Comparison of ENCODE assay signal across 8 mouse cellular contexts in genomic region chr11:101552476-101553300, GRCm38 (mm10). TPM values are rescaled to one million over a fixed set of nuclear protein-coding genes. Genes with fewer than 3 reads are reported as not detected.
DNase-seq lines count a peak whose midpoint lies in the region; ATAC-seq and TF ChIP-seq lines count a peak whose summit lies in the region.

No protein-coding gene starts in this region.

- peaks cover 63% of the 10 kb centered on the region for H3K36me3 ChIP-seq in erythroblast, embryonic 14.5 days (ENCODE audit: control insufficient read depth)
- peaks cover 32% of the 10 kb centered on the region for H3K36me3 ChIP-seq in heart, embryonic 12.5 days
- H3K36me3 ChIP-seq in kidney, postnatal 0 days (ENCODE audit: insufficient read depth, low read length): 0 out of 2 replicates have a peak, but pooled peaks cover 5% of the 10 kb centered on the region
- H3K36me3 ChIP-seq in liver, embryonic 11.5 days (ENCODE audit: control insufficient read depth, insufficient read depth, low read length): peaks cover 12% of the 10 kb centered on the region; the same call in 1 of the 2 replicates
- peaks cover 12% of the 10 kb centered on the region; the same call in 1 of the 2 replicates for H3K36me3 ChIP-seq in stomach, postnatal 0 days (ENCODE audit: control insufficient read depth, insufficient read depth, low read length)

- TF ChIP-seq CTCF in brain, embryonic 14.5 days (IDR thresholded peaks at IDR 0.05; ENCODE audit: borderline replicate concordance, extremely low read depth, insufficient read depth, insufficient read length): no peak
- TF ChIP-seq CTCF in kidney, postnatal 0 days (IDR thresholded peaks at IDR 0.05; ENCODE audit: low read depth): peak; percentile 57
- TF ChIP-seq CTCF in stomach, postnatal 0 days (IDR thresholded peaks at IDR 0.05; ENCODE audit: low read depth): peak; percentile 59

- ATAC-seq in heart, embryonic 12.5 days (ENCODE audit: insufficient number of reproducible peaks, low FRiP score): peak; percentile 97
- peak; percentile 97 for ATAC-seq in kidney, postnatal 0 days (replicated peaks; ENCODE audit: low FRiP score, low read depth)
- ATAC-seq in liver, embryonic 11.5 days (replicated peaks; ENCODE audit: low FRiP score): peak; percentile 94
- peak; percentile 97 for ATAC-seq in stomach, postnatal 0 days (ENCODE audit: low FRiP score, low TSS enrichment)

- H3K27ac ChIP-seq in heart, embryonic 12.5 days (ENCODE audit: poor library complexity, severe bottlenecking): peak overlapping the region; percentile 94
- peak overlapping the region; percentile 97 for H3K27ac ChIP-seq in kidney, postnatal 0 days
- peak overlapping the region; percentile 83 for H3K27ac ChIP-seq in liver, embryonic 11.5 days (ENCODE audit: low read depth, low read length)
- peak overlapping the region; percentile 98 for H3K27ac ChIP-seq in stomach, postnatal 0 days (replicated peaks)

- peak overlapping the region; percentile 91 for H3K9ac ChIP-seq in heart, embryonic 12.5 days
- peak overlapping the region; percentile 81 for H3K9ac ChIP-seq in kidney, postnatal 0 days (ENCODE audit: low read depth, low read length)
- peak overlapping the region; percentile 82 for H3K9ac ChIP-seq in liver, embryonic 11.5 days (ENCODE audit: low read depth, low read length)
- peak overlapping the region; percentile 94 for H3K9ac ChIP-seq in stomach, postnatal 0 days (ENCODE audit: low read length)

- H3K4me2 ChIP-seq in heart, embryonic 12.5 days: peak overlapping the region; percentile 71
- peak overlapping the region; percentile 67 for H3K4me2 ChIP-seq in kidney, postnatal 0 days (ENCODE audit: low read length)
- peak overlapping the region; percentile 82 for H3K4me2 ChIP-seq in liver, embryonic 11.5 days
- H3K4me2 ChIP-seq in stomach, postnatal 0 days (replicated peaks; ENCODE audit: low read depth): peak overlapping the region; percentile 72

- H3K4me3 ChIP-seq in erythroblast, embryonic 14.5 days (replicated peaks): peak overlapping the region; percentile 73
- H3K4me3 ChIP-seq in heart, embryonic 12.5 days: peak overlapping the region; percentile 94
- H3K4me3 ChIP-seq in kidney, postnatal 0 days (replicated peaks; ENCODE audit: low read depth, low read length): peak overlapping the region; percentile 77
- H3K4me3 ChIP-seq in liver, embryonic 11.5 days (ENCODE audit: low read depth, low read length): peak overlapping the region; percentile 72
- peak overlapping the region; percentile 84 for H3K4me3 ChIP-seq in stomach, postnatal 0 days (ENCODE audit: low read depth, low read length)

- under 1% methylated on average over 37 of the region's 37 CpGs for WGBS in heart, embryonic 12.5 days
- WGBS in kidney, postnatal 0 days: under 1% methylated on average over 37 of the region's 37 CpGs
- WGBS in liver, embryonic 11.5 days: under 1% methylated on average over 37 of the region's 37 CpGs
- under 1% methylated on average over 37 of the region's 37 CpGs for WGBS in stomach, postnatal 0 days

- no peak for TF ChIP-seq EP300 in stomach, postnatal 0 days (optimal IDR thresholded peaks at IDR 0.05)

- no peaks in the 10 kb centered on the region for H3K9me3 ChIP-seq in erythroblast, embryonic 14.5 days (ENCODE audit: control insufficient read depth, low read length)
- no peaks in the 10 kb centered on the region for H3K9me3 ChIP-seq in heart, embryonic 12.5 days (replicated peaks)
- no peaks in the 10 kb centered on the region for H3K9me3 ChIP-seq in kidney, postnatal 0 days (replicated peaks; ENCODE audit: low read length)
- H3K9me3 ChIP-seq in liver, embryonic 11.5 days (ENCODE audit: control insufficient read depth, low read length): no peaks in the 10 kb centered on the region
- no peaks in the 10 kb centered on the region for H3K9me3 ChIP-seq in stomach, postnatal 0 days (ENCODE audit: control insufficient read depth, low read length)

- peak; percentile 34; the same call in 1 of the 2 replicates for TF ChIP-seq POLR2A in brain, embryonic 14.5 days (IDR thresholded peaks at IDR 0.05; ENCODE audit: borderline replicate concordance, extremely low read depth, insufficient read depth, insufficient read length, poor library complexity, severe bottlenecking)

- no peaks in the 10 kb centered on the region for H3K27me3 ChIP-seq in erythroblast, embryonic 14.5 days (ENCODE audit: control insufficient read depth)
- H3K27me3 ChIP-seq in heart, embryonic 12.5 days (replicated peaks): no peaks in the 10 kb centered on the region
- H3K27me3 ChIP-seq in kidney, postnatal 0 days (ENCODE audit: insufficient read depth, low read length): no peaks in the 10 kb centered on the region
- no peaks in the 10 kb centered on the region for H3K27me3 ChIP-seq in liver, embryonic 11.5 days (replicated peaks; ENCODE audit: control insufficient read depth, insufficient read depth, low read length)
- H3K27me3 ChIP-seq in stomach, postnatal 0 days (ENCODE audit: control insufficient read depth, insufficient read depth, low read length): no peaks in the 10 kb centered on the region

- peak; percentile 99 for DNase-seq in CD4-positive helper T cell, adult 2 months (ENCODE audit: low read depth, low spot score)
- DNase-seq in brain, embryonic 14.5 days (ENCODE audit: low read depth): peak; percentile 100
- DNase-seq in kidney, postnatal 0 days (ENCODE audit: low spot score): peak; percentile 100
- peak; percentile 93 for DNase-seq in liver, embryonic 11.5 days (ENCODE audit: low spot score)
- DNase-seq in naive thymus-derived CD4-positive, alpha-beta T cell, adult 2 months (ENCODE audit: low read depth): peak; percentile 98
- DNase-seq in stomach, postnatal 0 days (ENCODE audit: low spot score): peak; percentile 97

- peaks cover 47% of the 10 kb centered on the region for H3K4me1 ChIP-seq in erythroblast, embryonic 14.5 days (ENCODE audit: control insufficient read depth)
- H3K4me1 ChIP-seq in heart, embryonic 12.5 days (replicated peaks): peaks cover 18% of the 10 kb centered on the region
- peaks cover 16% of the 10 kb centered on the region for H3K4me1 ChIP-seq in kidney, postnatal 0 days (replicated peaks; ENCODE audit: insufficient read depth, low read length)
- peaks cover 12% of the 10 kb centered on the region for H3K4me1 ChIP-seq in liver, embryonic 11.5 days (replicated peaks; ENCODE audit: control insufficient read depth, insufficient read depth, low read length)
- peaks cover 3% of the 10 kb centered on the region; the same call in 1 of the 2 replicates for H3K4me1 ChIP-seq in stomach, postnatal 0 days (replicated peaks; ENCODE audit: control insufficient read depth, insufficient read depth)

RNA-seq across cellular contexts. Expression of gene Nbr1, which starts 0.7 kb away (rescaled TPM):
- 118 and 119 TPM in 2 replicates for polyA plus RNA-seq in brain, embryonic 14.5 days (2012; rRNA removed)
- 2.0 and 5.3 TPM in 2 replicates for polyA plus RNA-seq in erythroblast, embryonic 14.5 days (2012)
- polyA plus RNA-seq in heart, embryonic 12.5 days (2016; fragmentation: Nextera tagmentation; extraction: Ambion mirVana): 77.7 and 78.7 TPM in 2 replicates
- polyA plus RNA-seq in kidney, postnatal 0 days (2015; fragmentation: Nextera tagmentation; extraction: Ambion mirVana): 62.6 and 63.3 TPM in 2 replicates
- 52.7 and 55.7 TPM in 2 replicates for polyA plus RNA-seq in liver, embryonic 11.5 days (2014; fragmentation: Nextera tagmentation; extraction: Ambion mirVana)
- 34.5 TPM in 2 replicates for polyA plus RNA-seq in stomach, postnatal 0 days (2015; fragmentation: Nextera tagmentation; extraction: Ambion mirVana)

RNA-seq across cellular contexts. Expression of gene Brca1, which starts 0.9 kb away (rescaled TPM):
- 4.1 and 5.5 TPM in 2 replicates for polyA plus RNA-seq in brain, embryonic 14.5 days (2012; rRNA removed)
- 0.40 and 0.44 TPM in 2 replicates for polyA plus RNA-seq in erythroblast, embryonic 14.5 days (2012)
- polyA plus RNA-seq in heart, embryonic 12.5 days (2016; fragmentation: Nextera tagmentation; extraction: Ambion mirVana): 10.4 and 13.3 TPM in 2 replicates
- polyA plus RNA-seq in kidney, postnatal 0 days (2015; fragmentation: Nextera tagmentation; extraction: Ambion mirVana): 4.2 and 6.3 TPM in 2 replicates
- polyA plus RNA-seq in liver, embryonic 11.5 days (2014; fragmentation: Nextera tagmentation; extraction: Ambion mirVana): 19.6 and 22.1 TPM in 2 replicates
- 1.1 and 2.5 TPM in 2 replicates for polyA plus RNA-seq in stomach, postnatal 0 days (2015; fragmentation: Nextera tagmentation; extraction: Ambion mirVana)

RNA-seq across cellular contexts. Expression of gene Tmem106a, which starts 29.4 kb away (rescaled TPM):
- polyA plus RNA-seq in brain, embryonic 14.5 days (2012; rRNA removed): 3.6 and 5.3 TPM in 2 replicates
- 0.05 TPM in 1 of 2 replicates, not detected in the other for polyA plus RNA-seq in erythroblast, embryonic 14.5 days (2012)
- polyA plus RNA-seq in heart, embryonic 12.5 days (2016; fragmentation: Nextera tagmentation; extraction: Ambion mirVana): 4.0 and 4.5 TPM in 2 replicates
- 19.4 and 20.9 TPM in 2 replicates for polyA plus RNA-seq in kidney, postnatal 0 days (2015; fragmentation: Nextera tagmentation; extraction: Ambion mirVana)
- polyA plus RNA-seq in liver, embryonic 11.5 days (2014; fragmentation: Nextera tagmentation; extraction: Ambion mirVana): 6.2 and 6.8 TPM in 2 replicates
- polyA plus RNA-seq in stomach, postnatal 0 days (2015; fragmentation: Nextera tagmentation; extraction: Ambion mirVana): 10.0 TPM in 2 replicates

RNA-seq across cellular contexts. Expression of gene Gm11634, which starts 46.4 kb away (rescaled TPM):
- not detected in 2 replicates for polyA plus RNA-seq in brain, embryonic 14.5 days (2012; rRNA removed)
- polyA plus RNA-seq in erythroblast, embryonic 14.5 days (2012): not detected in 2 replicates
- polyA plus RNA-seq in heart, embryonic 12.5 days (2016; fragmentation: Nextera tagmentation; extraction: Ambion mirVana): not detected in 2 replicates
- 0.37 TPM in 1 of 2 replicates, not detected in the other for polyA plus RNA-seq in kidney, postnatal 0 days (2015; fragmentation: Nextera tagmentation; extraction: Ambion mirVana)
- not detected in 2 replicates for polyA plus RNA-seq in liver, embryonic 11.5 days (2014; fragmentation: Nextera tagmentation; extraction: Ambion mirVana)
- 0.13 TPM in 1 of 2 replicates, not detected in the other for polyA plus RNA-seq in stomach, postnatal 0 days (2015; fragmentation: Nextera tagmentation; extraction: Ambion mirVana)

Comparison
In these comparisons a context has a peak if more than half of its experiments do, and no peak if none do; other contexts are left out.
1. Peak in every context shown above with its lines: DNase-seq, ATAC-seq, H3K4me3 ChIP-seq and H3K27ac ChIP-seq.